Mouse (Mus musculus) myocyte (in vitro differentiated cells): ENCODE measurements at regions not wholly inside any gene's neighbourhood (a gene's known extent, or its start where the extent isn't known, plus 50 kb on each side); places are given as distances from the start of the nearest gene placed in this dataset.

ENCODE experiments used
- E2F4 ChIP-seq: IDR thresholded peaks from one replicate; pipeline ENCODE4 v1.6.1; 2011; ENCODE audit warnings: mild to moderate bottlenecking, control low read depth, moderate library complexity; ENCODE audit not compliant: insufficient read depth
- MAX ChIP-seq: IDR thresholded peaks from one replicate; pipeline ENCODE4 v1.6.1; 2011; ENCODE audit warnings: low read depth, mild to moderate bottlenecking, control low read depth
- MYOG ChIP-seq, 3 experiments: IDR thresholded peaks; one replicate each; pipeline ENCODE4 v1.6.1; 2011; ENCODE audit warnings: control low read depth in 2 of 3, low read depth in 2 of 3, mild to moderate bottlenecking in 2 of 3; ENCODE audit not compliant: insufficient read length in 2 of 3, control insufficient read depth in 1 of 3, insufficient read depth in 1 of 3
- POLR2A ChIP-seq: IDR thresholded peaks from one replicate; pipeline ENCODE4 v1.6.1; 2011; ENCODE audit warnings: low read depth, mild to moderate bottlenecking, control low read depth, moderate library complexity; ENCODE audit not compliant: insufficient read length
- POLR2AphosphoS2 ChIP-seq: IDR thresholded peaks from one replicate; pipeline ENCODE4 v1.6.1; 2011; ENCODE audit warnings: low read depth, control low read depth; ENCODE audit not compliant: insufficient read length
- REST ChIP-seq: IDR thresholded peaks from one replicate; pipeline ENCODE4 v1.6.1; 2011; ENCODE audit warnings: mild to moderate bottlenecking, control low read depth, moderate library complexity; ENCODE audit not compliant: insufficient read depth, insufficient read length
- SRF ChIP-seq: IDR thresholded peaks from one replicate; pipeline ENCODE4 v1.6.1; 2011; ENCODE audit warnings: low read depth; ENCODE audit not compliant: control insufficient read depth, insufficient read length
- TCF3 ChIP-seq: IDR thresholded peaks from one replicate; pipeline ENCODE4 v1.6.1; 2011; ENCODE audit warnings: low read depth, control low read depth; ENCODE audit not compliant: insufficient read length
- USF1 ChIP-seq: IDR thresholded peaks from one replicate; pipeline ENCODE4 v1.6.1; 2011; ENCODE audit warnings: low read depth, mild to moderate bottlenecking, control low read depth, moderate library complexity

GRCm38 (mm10) chr16:50786199-50786598, 195.2 kb upstream of the Ccdc54 start:
- TF ChIP-seq E2F4 (no peak), MAX (no peak), POLR2A (no peak), POLR2AphosphoS2 (no peak), USF1 (no peak), TCF3 (no peak), REST (no peak), MYOG (IDR thresholded peaks at IDR 0.05; ENCODE audit: control insufficient read depth in 1 of 3, insufficient read depth in 1 of 3, insufficient read length in 2 of 3, low read depth in 2 of 3) (no peak), SRF (no peak)
